Mouse (Mus musculus) MEL (cell line): ENCODE measurements around the gene Gpc1. TPM values are rescaled to one million over a fixed set of nuclear protein-coding genes. Genes with fewer than 3 reads are reported as not detected.
A peak's percentile ranks its signal among the peaks of the same experiment; 100 is the strongest.

ENCODE experiments used
- DNase-seq: peaks from one replicate; pipeline ENCODE4 v3.0.0; 2011; ENCODE audit warnings: low read depth, low spot score
- H3K27ac ChIP-seq: 2 replicates; pipeline ENCODE4 v1.5.1; 2012; ENCODE audit warnings: low read depth, mild to moderate bottlenecking, control low read depth, low read length, moderate library complexity; ENCODE audit not compliant: control insufficient read depth
- H3K27me3 ChIP-seq, 2 experiments: fragments of 150-350 bp in 1 of 2; sonication (generic) in 1 of 2; 2 replicates each; pipeline ENCODE4 v1.6.1; 2012; ENCODE audit warnings: low read length in 2 of 2, mild to moderate bottlenecking in 2 of 2, improper control_type of control experiment in 1 of 2, moderate library complexity in 1 of 2; ENCODE audit not compliant: insufficient read depth in 2 of 2, control insufficient read depth in 1 of 2
- H3K36me3 ChIP-seq, 2 experiments: 2 replicates each; pipeline ENCODE4 v1.6.1; 2012 to 2014; ENCODE audit warnings: low read length in 2 of 2, improper control_type of control experiment in 1 of 2, inconsistent platforms in 1 of 2, mild to moderate bottlenecking in 1 of 2; ENCODE audit not compliant: insufficient read depth in 2 of 2, control insufficient read depth in 1 of 2
- H3K4me1 ChIP-seq, 2 experiments: fragments of 150-350 bp in 1 of 2; sonication (generic) in 1 of 2; 2 replicates each; pipeline ENCODE4 v1.6.1; 2012; ENCODE audit warnings: low read length in 2 of 2, improper control_type of control experiment in 1 of 2, mild to moderate bottlenecking in 1 of 2; ENCODE audit not compliant: insufficient read depth in 2 of 2, control insufficient read depth in 1 of 2
- H3K4me3 ChIP-seq, 2 experiments: fragments of 150-350 bp in 1 of 2; sonication (generic) in 1 of 2; 2 replicates each; pipeline ENCODE4 v1.5.1; 2012; ENCODE audit warnings: low read depth in 2 of 2, low read length in 2 of 2, mild to moderate bottlenecking in 2 of 2, moderate library complexity in 2 of 2, control low read depth in 1 of 2, improper control_type of control experiment in 1 of 2; ENCODE audit not compliant: control insufficient read depth in 1 of 2, insufficient read depth in 1 of 2
- H3K79me2 ChIP-seq: 2 replicates; pipeline ENCODE4 v1.6.1; 2012; ENCODE audit warnings: mild to moderate bottlenecking, low read length, moderate library complexity; ENCODE audit not compliant: control insufficient read depth, poor library complexity, insufficient read depth
- H3K9ac ChIP-seq: 2 replicates; pipeline ENCODE4 v1.6.1; 2012; ENCODE audit warnings: low read depth, mild to moderate bottlenecking, control low read depth, low read length, moderate library complexity; ENCODE audit not compliant: control insufficient read depth, poor library complexity, severe bottlenecking
- H3K9me3 ChIP-seq: fragments of 150-350 bp; sonication (generic); replicated peaks from 2 replicates; pipeline ENCODE4 v1.6.1; 2012; ENCODE audit warnings: mild to moderate bottlenecking, low read length, improper control_type of control experiment, moderate library complexity; ENCODE audit not compliant: insufficient read depth
- BHLHE40 ChIP-seq: IDR thresholded peaks from 2 replicates; pipeline ENCODE4 v1.6.1; 2012; ENCODE audit warnings: low read depth, mild to moderate bottlenecking, inconsistent platforms, low read length, improper control_type of control experiment, borderline replicate concordance
- CHD1 ChIP-seq: IDR thresholded peaks from 2 replicates; pipeline ENCODE4 v1.6.1; 2012; ENCODE audit warnings: low read depth, mild to moderate bottlenecking, inconsistent platforms, low read length, improper control_type of control experiment
- CTCF ChIP-seq, 3 experiments: IDR thresholded peaks in 2 of 3; conservative IDR thresholded peaks in 1 of 3; 2 replicates each; pipeline ENCODE4 v1.5.1; 2011 to 2012; ENCODE audit warnings: low read length in 3 of 3, low read depth in 2 of 3, mild to moderate bottlenecking in 2 of 3, improper control_type of control experiment in 1 of 3, inconsistent platforms in 1 of 3, mixed read lengths in 1 of 3, moderate library complexity in 1 of 3; ENCODE audit not compliant: control insufficient read depth in 1 of 3, insufficient read depth in 1 of 3, poor library complexity in 1 of 3, severe bottlenecking in 1 of 3
- E2F4 ChIP-seq: IDR thresholded peaks from 2 replicates; pipeline ENCODE4 v1.6.1; 2011; ENCODE audit warnings: low read depth, low read length, improper control_type of control experiment, borderline replicate concordance
- ELF1 ChIP-seq: IDR thresholded peaks from 2 replicates; pipeline ENCODE4 v1.6.1; 2014; ENCODE audit warnings: low read depth, mild to moderate bottlenecking, inconsistent platforms, low read length, improper control_type of control experiment, moderate library complexity
- ETS1 ChIP-seq: IDR thresholded peaks from 2 replicates; pipeline ENCODE4 v1.6.1; 2012; ENCODE audit warnings: low read depth, mild to moderate bottlenecking, inconsistent platforms, low read length, improper control_type of control experiment, moderate library complexity
- GABPA ChIP-seq: IDR thresholded peaks from 2 replicates; pipeline ENCODE4 v1.6.1; 2012; ENCODE audit warnings: low read depth, mild to moderate bottlenecking, inconsistent platforms, low read length, improper control_type of control experiment, moderate library complexity
- GATA1 ChIP-seq: IDR thresholded peaks from 2 replicates; pipeline ENCODE4 v1.6.1; 2011; ENCODE audit warnings: low read depth, low read length, improper control_type of control experiment
- HCFC1 ChIP-seq: IDR thresholded peaks from 2 replicates; pipeline ENCODE4 v1.6.1; 2012; ENCODE audit warnings: low read depth, mild to moderate bottlenecking, inconsistent platforms, low read length, improper control_type of control experiment, moderate library complexity
- JUND ChIP-seq: IDR thresholded peaks from 2 replicates; pipeline ENCODE4 v1.6.1; 2011; ENCODE audit warnings: low read depth, mild to moderate bottlenecking, improper control_type of control experiment, low read length
- MAZ ChIP-seq: IDR thresholded peaks from 2 replicates; pipeline ENCODE4 v1.6.1; 2012; ENCODE audit warnings: low read depth, mild to moderate bottlenecking, inconsistent platforms, low read length, improper control_type of control experiment
- MXI1 ChIP-seq: IDR thresholded peaks from 2 replicates; pipeline ENCODE4 v1.6.1; 2011; ENCODE audit warnings: mild to moderate bottlenecking, low read depth, low read length, improper control_type of control experiment
- POLR2AphosphoS5 ChIP-seq: IDR thresholded peaks from 2 replicates; pipeline ENCODE4 v1.6.1; 2012; ENCODE audit warnings: low read depth, borderline replicate concordance, mild to moderate bottlenecking, inconsistent platforms, low read length, moderate library complexity, mixed read lengths
- RAD21 ChIP-seq: IDR thresholded peaks from 2 replicates; pipeline ENCODE4 v1.6.1; 2011; ENCODE audit warnings: mild to moderate bottlenecking, low read depth, low read length, improper control_type of control experiment
- RCOR1 ChIP-seq: IDR thresholded peaks from 2 replicates; pipeline ENCODE4 v1.6.1; 2012; ENCODE audit warnings: low read depth, mild to moderate bottlenecking, inconsistent platforms, low read length, improper control_type of control experiment
- SIN3A ChIP-seq: IDR thresholded peaks from 2 replicates; pipeline ENCODE4 v1.6.1; 2012; ENCODE audit warnings: low read length, improper control_type of control experiment, inconsistent platforms
- SMC3 ChIP-seq: IDR thresholded peaks from 2 replicates; pipeline ENCODE4 v1.6.1; 2011; ENCODE audit warnings: low read depth, low read length, improper control_type of control experiment
- TBP ChIP-seq: IDR thresholded peaks from 2 replicates; pipeline ENCODE4 v1.8.0; 2011; ENCODE audit warnings: low read depth, low read length, improper control_type of control experiment
- TCF12 ChIP-seq: IDR thresholded peaks from 2 replicates; pipeline ENCODE4 v1.6.1; 2014; ENCODE audit warnings: low read depth, mild to moderate bottlenecking, inconsistent platforms, low read length, improper control_type of control experiment, moderate library complexity
- ZC3H11A ChIP-seq: IDR thresholded peaks from 2 replicates; pipeline ENCODE4 v1.6.1; 2012; ENCODE audit warnings: low read depth, mild to moderate bottlenecking, inconsistent platforms, low read length, improper control_type of control experiment
- ZKSCAN1 ChIP-seq: IDR thresholded peaks from 2 replicates; pipeline ENCODE4 v1.6.1; 2012; ENCODE audit warnings: low read depth, mild to moderate bottlenecking, inconsistent platforms, low read length, improper control_type of control experiment, moderate library complexity
- ZNF384 ChIP-seq: IDR thresholded peaks from 2 replicates; pipeline ENCODE4 v1.6.1; 2012; ENCODE audit warnings: low read depth, mild to moderate bottlenecking, inconsistent platforms, low read length, improper control_type of control experiment
- polyA plus RNA-seq, 2 experiments: library from polyadenylated mRNA; stranded (reverse) in 1 of 2; unstranded in 1 of 2; fragments of >175 nt in 1 of 2; fragments of >200 nt in 1 of 2; gene quantifications; 2 replicates each; pipeline versions ENCODE4 v1.2.1 to v1.2.4; 2012; ENCODE audit warnings: low replicate concordance in 2 of 2, low read depth in 1 of 2; ENCODE audit not compliant: insufficient read length in 2 of 2, insufficient read depth in 1 of 2, missing spikeins in 1 of 2
- total RNA-seq: library from RNA; depleted of rRNA; stranded (reverse); fragments of 300-350 nt; gene quantifications from 2 replicates; pipeline ENCODE4 v1.2.3, GENCODE M21; 2012; rRNA removed

Gene Gpc1
- total and polyA plus RNA-seq, 3 experiments: 0.23 to 3.6 TPM; not detected in 1

DNA sequence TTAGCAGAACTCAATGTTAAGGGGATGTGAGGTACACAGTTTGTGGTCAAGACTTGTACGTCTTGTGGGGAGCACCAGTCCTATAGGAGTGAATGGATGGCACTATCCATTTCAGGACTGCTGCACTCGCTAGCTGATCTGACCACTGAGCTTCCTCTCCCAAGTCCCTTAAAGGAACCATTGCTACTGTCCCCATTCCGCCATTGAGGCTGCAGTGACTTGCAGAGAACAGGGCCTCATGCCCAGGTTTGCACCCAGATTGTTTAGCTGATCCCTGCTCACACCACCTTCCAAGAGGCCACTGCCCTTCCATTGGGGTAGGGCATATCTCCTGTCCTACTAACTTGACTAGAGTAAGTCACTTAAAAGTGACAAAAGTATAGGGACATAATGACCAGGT is 77.2 kb downstream of the Gpc1 start:
- peak; percentile 42 for DNase-seq
- H3K79me2 ChIP-seq: peaks cover 31% of the 10 kb centered on the region
- no peak overlapping the region for H3K27ac ChIP-seq
- TF ChIP-seq SMC3 (no peak), ZNF384 (no peak), CHD1 (no peak), ELF1 (no peak), TBP (no peak), ETS1 (no peak), RCOR1 (no peak), RAD21 (no peak)
- H3K27me3 ChIP-seq: no peaks in the 10 kb centered on the region
- H3K4me1 ChIP-seq: peaks cover 13 to 40% of the 10 kb centered on the region in 2 experiments
- no peak overlapping the region; a peak in 1 of 4 replicates for H3K4me3 ChIP-seq
- no peak overlapping the region for H3K9ac ChIP-seq
- H3K9me3 ChIP-seq: no peaks in the 10 kb centered on the region
- peaks cover 0 to 25% of the 10 kb centered on the region in 2 experiments; a peak in 2 of 4 replicates for H3K36me3 ChIP-seq

DNA sequence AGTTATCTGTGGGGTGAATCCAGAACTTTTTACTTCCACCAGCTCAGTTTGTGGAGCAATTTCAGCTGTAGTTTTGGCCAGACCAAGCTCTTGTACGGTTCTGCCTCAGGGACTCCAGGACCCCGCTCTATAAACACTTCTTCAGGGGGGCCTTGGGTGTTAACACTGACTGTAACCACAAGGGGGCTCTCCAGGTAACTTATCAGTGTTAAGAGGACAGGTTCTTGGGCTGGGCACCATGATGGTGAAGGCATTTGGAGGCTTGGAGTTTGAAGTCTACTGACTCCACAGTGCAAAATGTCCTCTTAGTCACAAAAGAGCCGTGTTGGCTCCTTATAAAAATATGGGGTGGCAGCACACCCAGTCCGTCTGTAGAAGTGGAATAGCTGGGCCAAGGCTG is 77.6 kb downstream of the Gpc1 start:
- no peak overlapping the region for H3K9ac ChIP-seq
- no peak overlapping the region for H3K27ac ChIP-seq
- peak overlapping the region in 1 of 2 experiments; percentile 95; a peak in 1 of 4 replicates for H3K4me3 ChIP-seq
- peak; percentile 77 for DNase-seq
- H3K79me2 ChIP-seq: peaks cover 31% of the 10 kb centered on the region
- H3K36me3 ChIP-seq: peaks cover 0 to 25% of the 10 kb centered on the region in 2 experiments; a peak in 2 of 4 replicates
- TF ChIP-seq SMC3 (peak; percentile 54), RAD21 (peak; percentile 38), ZKSCAN1 (no peak), MXI1 (peak; percentile 39; the same call in 1 of the 2 replicates), ZC3H11A (peak; percentile 31; the same call in 1 of the 2 replicates), ETS1 (no peak), GABPA (no peak), HCFC1 (0 out of 2 replicates have a peak, but pooled peaks have one; percentile 36), MAZ (peak; percentile 50; the same call in 1 of the 2 replicates), POLR2AphosphoS5 (no peak), JUND (no peak), TCF12 (0 out of 2 replicates have a peak, but pooled peaks have one; percentile 11), SIN3A (peak; percentile 48; the same call in 1 of the 2 replicates), ELF1 (no peak), CTCF (IDR thresholded peaks at IDR 0.05 in 2 of 3, conservative IDR thresholded peaks at IDR 0.05 in 1 of 3; ENCODE audit: control insufficient read depth in 1 of 3, insufficient read depth in 1 of 3, low read depth in 2 of 3, low read length in 3 of 3, poor library complexity in 1 of 3, severe bottlenecking in 1 of 3) (peak; percentile 47 to 76 (median 67)), BHLHE40 (no peak), E2F4 (no peak), GATA1 (0 out of 2 replicates have a peak, but pooled peaks have one; percentile 3)
- no peaks in the 10 kb centered on the region for H3K9me3 ChIP-seq
- H3K4me1 ChIP-seq: peaks cover 13 to 40% of the 10 kb centered on the region in 2 experiments
- no peaks in the 10 kb centered on the region for H3K27me3 ChIP-seq

Other genes with a start within 250 kb of the Gpc1 start
- 0.03 TPM in 1 of 2 replicates, not detected in the other for gene Olfr1412, start 245.9 kb upstream of the Gpc1 start, total RNA-seq
- gene Olfr1412, start 245.9 kb upstream of the Gpc1 start, polyA plus RNA-seq: not detected
- not detected in 2 replicates for gene Olfr1411, start 237.2 kb upstream of the Gpc1 start, total RNA-seq
- not detected for gene Olfr1411, start 237.2 kb upstream of the Gpc1 start, polyA plus RNA-seq
- gene Olfr1410, start 225.9 kb upstream of the Gpc1 start, total RNA-seq: 0.07 TPM in 1 of 2 replicates, not detected in the other
- gene Olfr1410, start 225.9 kb upstream of the Gpc1 start, polyA plus RNA-seq: not detected
- gene Olfr12, start 213.9 kb upstream of the Gpc1 start, total RNA-seq: not detected in 2 replicates
- gene Olfr12, start 213.9 kb upstream of the Gpc1 start, polyA plus RNA-seq: not detected
- 550 and 618 TPM in 2 replicates for gene Cops9, start 189.7 kb upstream of the Gpc1 start, total RNA-seq
- gene Cops9, start 189.7 kb upstream of the Gpc1 start, polyA plus RNA-seq: 100 to 1,000 TPM in 1 of 2 experiments, not detected in 1; 377 TPM
- 1.2 and 1.8 TPM in 2 replicates for gene Otos, start 182.8 kb upstream of the Gpc1 start, total RNA-seq
- 1 to 10 TPM in 1 of 2 experiments, not detected in 1; 6.3 TPM for gene Otos, start 182.8 kb upstream of the Gpc1 start, polyA plus RNA-seq
- gene Ankmy1, start 71.3 kb downstream of the Gpc1 start, total RNA-seq: 0.07 TPM in 1 of 2 replicates, not detected in the other
- under 1 TPM in 1 of 2 experiments, not detected in 1; 0.08 TPM for gene Ankmy1, start 71.3 kb downstream of the Gpc1 start, polyA plus RNA-seq
- gene Dusp28, start 75.3 kb downstream of the Gpc1 start, total RNA-seq: 10.1 and 11.9 TPM in 2 replicates
- 10 to 100 TPM in 1 of 2 experiments, not detected in 1; 12.0 TPM for gene Dusp28, start 75.3 kb downstream of the Gpc1 start, polyA plus RNA-seq
- gene Rnpepl1, start 79.1 kb downstream of the Gpc1 start, total RNA-seq: 25.2 and 31.1 TPM in 2 replicates
- 10 to 100 TPM in 1 of 2 experiments, not detected in 1; 91.0 TPM for gene Rnpepl1, start 79.1 kb downstream of the Gpc1 start, polyA plus RNA-seq
- 30.5 and 30.7 TPM in 2 replicates for gene Capn10, start 102.7 kb downstream of the Gpc1 start, total RNA-seq
- 10 to 100 TPM in 1 of 2 experiments, not detected in 1; 43.3 TPM for gene Capn10, start 102.7 kb downstream of the Gpc1 start, polyA plus RNA-seq
- not detected in 2 replicates for gene Gpr35, start 119.2 kb downstream of the Gpc1 start, total RNA-seq
- under 1 TPM in 1 of 2 experiments, not detected in 1; 0.22 TPM for gene Gpr35, start 119.2 kb downstream of the Gpc1 start, polyA plus RNA-seq
- gene Aqp12, start 174.7 kb downstream of the Gpc1 start, total RNA-seq: not detected in 2 replicates
- gene Aqp12, start 174.7 kb downstream of the Gpc1 start, polyA plus RNA-seq: not detected